ENCODE assay signal across 8 mouse cellular contexts in genomic region chr7:139364005-139364557, GRCm38 (mm10). TPM values are rescaled to one million over a fixed set of nuclear protein-coding genes. Genes with fewer than 3 reads are reported as not detected.
DNase-seq lines count a peak whose midpoint lies in the region; ATAC-seq lines count a peak whose summit lies in the region.

No protein-coding gene starts in this region.

- no peaks in the 10 kb centered on the region for H3K36me3 ChIP-seq in intestine, embryonic 14.5 days (ENCODE audit: control insufficient read depth, insufficient read depth, low read length)
- H3K36me3 ChIP-seq in midbrain, embryonic 10.5 days = no peaks in the 10 kb centered on the region

- peak overlapping the region; percentile 18 for H3K4me2 ChIP-seq in intestine, embryonic 14.5 days (ENCODE audit: low read length)

- WGBS in intestine, embryonic 14.5 days = 0% methylated on average over 9 of the region's 9 CpGs
- 12% methylated on average over 9 of the region's 9 CpGs for WGBS in midbrain, embryonic 10.5 days

- peaks cover 54% of the 10 kb centered on the region for H3K4me1 ChIP-seq in intestine, embryonic 14.5 days (replicated peaks; ENCODE audit: control insufficient read depth, insufficient read depth, low read length)
- H3K4me1 ChIP-seq in midbrain, embryonic 10.5 days = peaks cover 32% of the 10 kb centered on the region

- peak; percentile 72 for ATAC-seq in intestine, embryonic 14.5 days (replicated peaks; ENCODE audit: low FRiP score, low TSS enrichment, low read depth)
- no peak for ATAC-seq in inflammation-experienced regulatory T-cells, adult 6 months

- intact Hi-C loops in gastrocnemius, postnatal 36 days (cut with DNase I) = loop anchor here (2.0 kb wide), 2 partner anchors 25 to 55 kb away; partner anchors contain the start of gene Inpp5a
- intact Hi-C loops in left cerebral cortex, postnatal 25 days (cut with DNase I) = no loop called here

- no peaks in the 10 kb centered on the region for H3K27me3 ChIP-seq in intestine, embryonic 14.5 days (replicated peaks; ENCODE audit: control insufficient read depth, insufficient read depth, low read length)
- H3K27me3 ChIP-seq in midbrain, embryonic 10.5 days (ENCODE audit: low read depth, poor library complexity, severe bottlenecking) = no peaks in the 10 kb centered on the region

- DNase-seq in adrenal gland, postnatal 14 days = peak; percentile 91
- peak; percentile 80 for DNase-seq in embryo, embryonic 11.5 days (ENCODE audit: low read depth, low spot score)
- peak; percentile 63 to 68 for DNase-seq in gastrocnemius, postnatal 36 days
- DNase-seq in intestine, embryonic 14.5 days (ENCODE audit: low spot score) = peak; percentile 85
- DNase-seq in left cerebral cortex, postnatal 25 days (ENCODE audit: low spot score in 2 of 2) = peak; percentile 66 to 89
- DNase-seq in midbrain, embryonic 10.5 days (ENCODE audit: low spot score) = peak; percentile 85
- DNase-seq in skeletal muscle tissue, adult 2 months (ENCODE audit: low read depth, low spot score) = peak; percentile 82

- H3K27ac ChIP-seq in intestine, embryonic 14.5 days (ENCODE audit: low read depth) = peak overlapping the region; percentile 89
- H3K27ac ChIP-seq in midbrain, embryonic 10.5 days (replicated peaks) = peak overlapping the region; percentile 85

- H3K9me3 ChIP-seq in intestine, embryonic 14.5 days (ENCODE audit: control insufficient read depth, low read length) = no peaks in the 10 kb centered on the region
- no peaks in the 10 kb centered on the region for H3K9me3 ChIP-seq in midbrain, embryonic 10.5 days (replicated peaks)

- no peak overlapping the region for H3K4me3 ChIP-seq in intestine, embryonic 14.5 days (ENCODE audit: low read depth, low read length)
- H3K4me3 ChIP-seq in midbrain, embryonic 10.5 days = peak overlapping the region; percentile 16

- H3K9ac ChIP-seq in intestine, embryonic 14.5 days (ENCODE audit: low read length) = no peak overlapping the region

RNA-seq across cellular contexts. Expression of gene Inpp5a, which starts 24.8 kb away (rescaled TPM):
- 60.1 and 60.3 TPM in 2 replicates for total RNA-seq in adrenal gland, postnatal 14 days (2021)
- 10 to 100 TPM; 61.3 to 72.5 TPM for total RNA-seq in gastrocnemius, postnatal 36 days (2021)
- 44.2 and 49.8 TPM in 2 replicates for polyA plus RNA-seq in intestine, embryonic 14.5 days (2014; fragmentation: Nextera tagmentation; extraction: Ambion mirVana)
- 10 to 100 TPM; 58.5 to 59.2 TPM for total RNA-seq in left cerebral cortex, postnatal 25 days (2021)
- polyA plus RNA-seq in midbrain, embryonic 10.5 days (2016; fragmentation: Nextera tagmentation; extraction: Ambion mirVana) = 17.3 and 19.2 TPM in 2 replicates
- 1 to 10 TPM; 2.5 to 9.3 (median 7.2) TPM for polyA plus RNA-seq in inflammation-experienced regulatory T-cells, adult 6 months (2017; shearing (Covaris generic))
